Mouse (Mus musculus) kidney, embryonic 14.5 days (tissue): ENCODE measurements around the gene Rin2. TPM values are rescaled to one million over a fixed set of nuclear protein-coding genes. Genes with fewer than 3 reads are reported as not detected.

Experiments
- ATAC-seq: fragments of 200-750 bp; cut with Nextera tagmentation; 2 replicates; pipeline ENCODE4 v1.8.0; 2017; ENCODE audit warnings: moderate number of reproducible peaks, mild to moderate bottlenecking, moderate TSS enrichment, moderate library complexity; ENCODE audit not compliant: low FRiP score, low TSS enrichment
- H3K27ac ChIP-seq: fragments of 300-500 bp; sonication (generic); 2 replicates; pipeline ENCODE4 v1.5.1; 2014; ENCODE audit warnings: low read depth, mild to moderate bottlenecking, low read length, moderate library complexity, mixed read lengths
- H3K27me3 ChIP-seq: fragments of 300-500 bp; sonication (generic); 2 replicates; pipeline ENCODE4 v1.6.1; 2014; ENCODE audit warnings: mild to moderate bottlenecking, low read length; ENCODE audit not compliant: control insufficient read depth, insufficient read depth
- H3K36me3 ChIP-seq: fragments of 300-500 bp; sonication (generic); 2 replicates; pipeline ENCODE4 v1.6.1; 2014; ENCODE audit warnings: low read length, mixed read lengths; ENCODE audit not compliant: control insufficient read depth, insufficient read depth
- H3K4me1 ChIP-seq: fragments of 300-500 bp; sonication (generic); 2 replicates; pipeline ENCODE4 v1.6.1; 2014; ENCODE audit warnings: low read length, mixed read lengths; ENCODE audit not compliant: control insufficient read depth, insufficient read depth
- H3K4me2 ChIP-seq: fragments of 300-500 bp; sonication (generic); replicated peaks from 2 replicates; pipeline ENCODE4 v1.6.1; 2014; ENCODE audit warnings: low read depth, mild to moderate bottlenecking, low read length
- H3K4me3 ChIP-seq: fragments of 300-500 bp; sonication (generic); 2 replicates; pipeline ENCODE4 v1.5.1; 2014; ENCODE audit warnings: mild to moderate bottlenecking, low read length
- H3K9ac ChIP-seq: fragments of 300-500 bp; sonication (generic); 2 replicates; pipeline ENCODE4 v1.6.1; 2014; ENCODE audit warnings: low read depth, mild to moderate bottlenecking, low read length, moderate library complexity
- H3K9me3 ChIP-seq: fragments of 300-500 bp; sonication (generic); 2 replicates; pipeline ENCODE4 v1.6.1; 2016; ENCODE audit warnings: low read length; ENCODE audit not compliant: control insufficient read depth
- WGBS: fragments of 180-500 bp; shearing (Covaris S2); extraction: QIAGEN DNeasy Blood & Tissue Kit; methylation state at CpG from one replicate; pipeline ENCODE4 v1.1.7; 2014; 5-methylcytosine and 5-hydroxymethylcytosine counted together
- polyA plus RNA-seq: library from polyadenylated mRNA; unstranded; fragments of >200 nt; fragmentation: Nextera tagmentation; extraction: Ambion mirVana; gene quantifications from 2 replicates; pipeline ENCODE4 v1.2.1, GENCODE M21; 2014

Rin2 gene
- polyA plus RNA-seq, 1 experiment from 2014 or later, result 36.3 TPM

- no peak overlapping the region for H3K4me2 ChIP-seq
- WGBS, result 75% methylated on average over 4 of the region's 7 CpGs
- no peaks in the 10 kb centered on the region for H3K9me3 ChIP-seq
- no peaks in the 10 kb centered on the region for H3K36me3 ChIP-seq
- no peak overlapping the region for H3K9ac ChIP-seq
- no peaks in the 10 kb centered on the region for H3K4me1 ChIP-seq
- ATAC-seq, result no peak
- no peaks in the 10 kb centered on the region for H3K27me3 ChIP-seq
- no peak overlapping the region for H3K4me3 ChIP-seq
- no peak overlapping the region for H3K27ac ChIP-seq
These were observed 13.8 kb upstream of the Rin2 start for GRCm38 (mm10) chr2:145661242-145661641.

GRCm38 (mm10) chr2:145663899-145664298 is 11.1 kb upstream of the Rin2 start:
- WGBS, result 70% methylated on average over 7 of the region's 7 CpGs

GRCm38 (mm10) chr2:145664311-145664710 is 10.7 kb upstream of the Rin2 start:
- H3K4me1 ChIP-seq, result no peaks in the 10 kb centered on the region
- H3K27me3 ChIP-seq, result no peaks in the 10 kb centered on the region
- H3K9me3 ChIP-seq, result no peaks in the 10 kb centered on the region
- H3K9ac ChIP-seq, result no peak overlapping the region
- no peaks in the 10 kb centered on the region for H3K36me3 ChIP-seq
- no peak overlapping the region for H3K4me2 ChIP-seq
- ATAC-seq, result peak; percentile 94
- H3K4me3 ChIP-seq, result no peak overlapping the region
- 61% methylated on average over 2 of the region's 2 CpGs for WGBS
- peak overlapping the region; percentile 78 for H3K27ac ChIP-seq

More at GRCm38 (mm10) chr2:145663899-145664298, 11.1 kb upstream of the Rin2 start:
- H3K36me3 ChIP-seq, result no peaks in the 10 kb centered on the region
- no peaks in the 10 kb centered on the region for H3K9me3 ChIP-seq
- no peaks in the 10 kb centered on the region for H3K27me3 ChIP-seq
- H3K4me3 ChIP-seq, result no peak overlapping the region
- no peak overlapping the region; the same call in 1 of the 2 replicates for H3K4me2 ChIP-seq
- H3K9ac ChIP-seq, result no peak overlapping the region
- ATAC-seq, result peak; percentile 46; the same call in 1 of the 2 replicates
- H3K4me1 ChIP-seq, result no peaks in the 10 kb centered on the region
- peak overlapping the region; percentile 78 for H3K27ac ChIP-seq

- H3K9ac ChIP-seq, result no peak overlapping the region
- 68% methylated on average over 4 of the region's 4 CpGs for WGBS
- H3K36me3 ChIP-seq, result no peaks in the 10 kb centered on the region
- ATAC-seq, result no peak
- no peaks in the 10 kb centered on the region for H3K4me1 ChIP-seq
- no peak overlapping the region for H3K27ac ChIP-seq
- H3K4me3 ChIP-seq, result no peak overlapping the region
- H3K4me2 ChIP-seq, result no peak overlapping the region
- no peaks in the 10 kb centered on the region for H3K27me3 ChIP-seq
- H3K9me3 ChIP-seq, result no peaks in the 10 kb centered on the region
These were observed 6.9 kb upstream of the Rin2 start for GRCm38 (mm10) chr2:145668135-145668534.

- no peak overlapping the region for H3K9ac ChIP-seq
- no peaks in the 10 kb centered on the region for H3K36me3 ChIP-seq
- no peaks in the 10 kb centered on the region for H3K9me3 ChIP-seq
- H3K27ac ChIP-seq, result no peak overlapping the region
- H3K4me2 ChIP-seq, result no peak overlapping the region
- no peak overlapping the region for H3K4me3 ChIP-seq
- WGBS, result 82% methylated on average over 4 of the region's 4 CpGs
- no peaks in the 10 kb centered on the region for H3K27me3 ChIP-seq
- ATAC-seq, result no peak
- peaks cover 11% of the 10 kb centered on the region for H3K4me1 ChIP-seq
These were observed 4.9 kb upstream of the Rin2 start for GRCm38 (mm10) chr2:145670131-145670530.

- 3% methylated on average over 22 of the region's 23 CpGs for WGBS
- no peak; the same call in 1 of the 2 replicates for ATAC-seq
- peak overlapping the region; percentile 81 for H3K27ac ChIP-seq
- peak overlapping the region; percentile 53 for H3K4me3 ChIP-seq
- no peaks in the 10 kb centered on the region for H3K27me3 ChIP-seq
- no peaks in the 10 kb centered on the region; the same call in 1 of the 2 replicates for H3K36me3 ChIP-seq
- H3K9ac ChIP-seq, result peak overlapping the region; percentile 75
- H3K4me2 ChIP-seq, result peak overlapping the region; percentile 50
- peaks cover 5% of the 10 kb centered on the region; the same call in 1 of the 2 replicates for H3K9me3 ChIP-seq
- H3K4me1 ChIP-seq, result peaks cover 29% of the 10 kb centered on the region
These were observed 396 bp upstream of the Rin2 start for GRCm38 (mm10) chr2:145674496-145675141.

- Histone ChIP-seq H3K27me3 (no peaks in the 10 kb centered on the region), H3K4me2 (peak overlapping the region; percentile 50), H3K36me3 (no peaks in the 10 kb centered on the region; the same call in 1 of the 2 replicates), H3K9ac (peak overlapping the region; percentile 75), H3K9me3 (peaks cover 5% of the 10 kb centered on the region; the same call in 1 of the 2 replicates), H3K4me1 (peaks cover 42% of the 10 kb centered on the region), H3K27ac (peak overlapping the region; percentile 81), H3K4me3 (peak overlapping the region; percentile 53)
- ATAC-seq, result peak; percentile 50
- WGBS, result 1% methylated on average over 27 of the region's 27 CpGs
These were observed 935 bp downstream of the Rin2 start for GRCm38 (mm10) chr2:145675756-145676543.

GRCm38 (mm10) chr2:145676544-145676925 is 1.5 kb downstream of the Rin2 start:
- Histone ChIP-seq H3K36me3 (no peaks in the 10 kb centered on the region; the same call in 1 of the 2 replicates), H3K9me3 (peaks cover 5% of the 10 kb centered on the region; the same call in 1 of the 2 replicates), H3K27ac (peak overlapping the region; percentile 81), H3K4me1 (peaks cover 43% of the 10 kb centered on the region), H3K27me3 (no peaks in the 10 kb centered on the region), H3K9ac (peak overlapping the region; percentile 75; the same call in 1 of the 2 replicates), H3K4me3 (peak overlapping the region; percentile 53), H3K4me2 (peak overlapping the region; percentile 50)
- peak; percentile 11; the same call in 1 of the 2 replicates for ATAC-seq
- WGBS, result 12% methylated on average over 3 of the region's 3 CpGs
